Mouse (Mus musculus): ENCODE measurements at regions not wholly inside any gene's neighbourhood (a gene's known extent, or its start where the extent isn't known, plus 50 kb on each side); places are given as distances from the start of the nearest gene placed in this dataset.
A peak's percentile ranks its signal among the peaks of the same experiment; 100 is the strongest.

GRCm38 (mm10) chr6:51757746-51758145, 234.0 kb downstream of the Snx10 start:
- WGBS = 36% methylated on average over 4 of the region's 4 CpGs
- Histone ChIP-seq H3K4me3 (ENCODE audit: low read depth, low read length) (no peak overlapping the region), H3K9me3 (ENCODE audit: control insufficient read depth, low read length) (no peaks in the 10 kb centered on the region), H3K9ac (replicated peaks; ENCODE audit: low read depth, low read length) (no peak overlapping the region), H3K4me2 (ENCODE audit: low read depth, low read length) (no peak overlapping the region), H3K36me3 (ENCODE audit: control insufficient read depth, insufficient read depth, low read length) (no peaks in the 10 kb centered on the region), H3K27ac (ENCODE audit: low read depth, low read length) (no peak overlapping the region), H3K27me3 (ENCODE audit: control insufficient read depth, insufficient read depth, low read length) (no peaks in the 10 kb centered on the region), H3K4me1 (ENCODE audit: control insufficient read depth, insufficient read depth, low read length) (peaks cover 6% of the 10 kb centered on the region; the same call in 1 of the 2 replicates)
- no peak for ATAC-seq (ENCODE audit: low read depth)

- H3K4me2 ChIP-seq (ENCODE audit: low read depth, low read length) = no peak overlapping the region
- H3K9me3 ChIP-seq (ENCODE audit: control insufficient read depth, low read length) = no peaks in the 10 kb centered on the region
- H3K36me3 ChIP-seq (ENCODE audit: control insufficient read depth, insufficient read depth, low read length) = no peaks in the 10 kb centered on the region
- H3K27me3 ChIP-seq (ENCODE audit: control insufficient read depth, insufficient read depth, low read length) = no peaks in the 10 kb centered on the region
- H3K27ac ChIP-seq (ENCODE audit: low read depth, low read length) = no peak overlapping the region
- H3K4me3 ChIP-seq (ENCODE audit: low read depth, low read length) = no peak overlapping the region
- WGBS = 84% methylated on average over 3 of the region's 3 CpGs
- H3K4me1 ChIP-seq (ENCODE audit: control insufficient read depth, insufficient read depth, low read length) = peaks cover 6% of the 10 kb centered on the region; the same call in 1 of the 2 replicates
- H3K9ac ChIP-seq (replicated peaks; ENCODE audit: low read depth, low read length) = no peak overlapping the region
- ATAC-seq (ENCODE audit: low read depth) = no peak
Observed at GRCm38 (mm10) chr6:51758781-51759180, 235.1 kb downstream of the Snx10 start.

- Histone ChIP-seq H3K27me3 (ENCODE audit: control insufficient read depth, insufficient read depth, low read length) (no peaks in the 10 kb centered on the region), H3K4me2 (ENCODE audit: low read depth, low read length) (no peak overlapping the region), H3K9ac (replicated peaks; ENCODE audit: low read depth, low read length) (no peak overlapping the region), H3K9me3 (ENCODE audit: control insufficient read depth, low read length) (no peaks in the 10 kb centered on the region), H3K4me1 (ENCODE audit: control insufficient read depth, insufficient read depth, low read length) (no peaks in the 10 kb centered on the region), H3K36me3 (ENCODE audit: control insufficient read depth, insufficient read depth, low read length) (no peaks in the 10 kb centered on the region), H3K4me3 (ENCODE audit: low read depth, low read length) (no peak overlapping the region), H3K27ac (ENCODE audit: low read depth, low read length) (no peak overlapping the region)
- 69% methylated on average over 5 of the region's 5 CpGs for WGBS
- no peak for ATAC-seq (ENCODE audit: low read depth)
Observed at GRCm38 (mm10) chr6:51760372-51760771, 236.7 kb downstream of the Snx10 start.

- 57% methylated on average over 5 of the region's 5 CpGs for WGBS
- no peaks in the 10 kb centered on the region for H3K4me1 ChIP-seq (ENCODE audit: control insufficient read depth, insufficient read depth, low read length)
- H3K36me3 ChIP-seq (ENCODE audit: control insufficient read depth, insufficient read depth, low read length) = no peaks in the 10 kb centered on the region
- no peak for ATAC-seq (ENCODE audit: low read depth)
- no peak overlapping the region for H3K9ac ChIP-seq (replicated peaks; ENCODE audit: low read depth, low read length)
- no peak overlapping the region for H3K4me3 ChIP-seq (ENCODE audit: low read depth, low read length)
- no peaks in the 10 kb centered on the region for H3K9me3 ChIP-seq (ENCODE audit: control insufficient read depth, low read length)
- no peak overlapping the region for H3K27ac ChIP-seq (ENCODE audit: low read depth, low read length)
- H3K4me2 ChIP-seq (ENCODE audit: low read depth, low read length) = no peak overlapping the region
- no peaks in the 10 kb centered on the region for H3K27me3 ChIP-seq (ENCODE audit: control insufficient read depth, insufficient read depth, low read length)
Observed at GRCm38 (mm10) chr6:51761506-51761905, 237.8 kb downstream of the Snx10 start.

GRCm38 (mm10) chr6:51766482-51766881, 242.8 kb downstream of the Snx10 start:
- H3K36me3 ChIP-seq (ENCODE audit: control insufficient read depth, insufficient read depth, low read length) = no peaks in the 10 kb centered on the region
- no peaks in the 10 kb centered on the region for H3K27me3 ChIP-seq (ENCODE audit: control insufficient read depth, insufficient read depth, low read length)
- H3K4me1 ChIP-seq (ENCODE audit: control insufficient read depth, insufficient read depth, low read length) = peaks cover 7% of the 10 kb centered on the region; the same call in 1 of the 2 replicates
- no peak overlapping the region for H3K4me2 ChIP-seq (ENCODE audit: low read depth, low read length)
- no peaks in the 10 kb centered on the region for H3K9me3 ChIP-seq (ENCODE audit: control insufficient read depth, low read length)
- 15% methylated on average over 3 of the region's 3 CpGs for WGBS
- no peak overlapping the region for H3K9ac ChIP-seq (replicated peaks; ENCODE audit: low read depth, low read length)
- ATAC-seq (ENCODE audit: low read depth) = no peak
- no peak overlapping the region for H3K4me3 ChIP-seq (ENCODE audit: low read depth, low read length)
- no peak overlapping the region for H3K27ac ChIP-seq (ENCODE audit: low read depth, low read length)

- Histone ChIP-seq H3K9ac (replicated peaks; ENCODE audit: low read depth, low read length) (0 out of 2 replicates have a peak overlapping the region, but pooled peaks have one; percentile 32), H3K4me2 (ENCODE audit: low read depth, low read length) (peak overlapping the region; percentile 43), H3K4me1 (ENCODE audit: control insufficient read depth, insufficient read depth, low read length) (peaks cover 7% of the 10 kb centered on the region; the same call in 1 of the 2 replicates), H3K27ac (ENCODE audit: low read depth, low read length) (peak overlapping the region; percentile 62), H3K36me3 (ENCODE audit: control insufficient read depth, insufficient read depth, low read length) (no peaks in the 10 kb centered on the region), H3K9me3 (ENCODE audit: control insufficient read depth, low read length) (no peaks in the 10 kb centered on the region), H3K4me3 (ENCODE audit: low read depth, low read length) (no peak overlapping the region), H3K27me3 (ENCODE audit: control insufficient read depth, insufficient read depth, low read length) (no peaks in the 10 kb centered on the region)
- peak; percentile 80; the same call in 1 of the 2 replicates for ATAC-seq (ENCODE audit: low read depth)
- WGBS = 3% methylated on average over 15 of the region's 15 CpGs
Observed at GRCm38 (mm10) chr6:51767582-51768341, 244.1 kb downstream of the Snx10 start.

GRCm38 (mm10) chr6:51771001-51771400, 241.3 kb downstream of the Skap2 start:
- Histone ChIP-seq H3K27me3 (ENCODE audit: control insufficient read depth, insufficient read depth, low read length) (no peaks in the 10 kb centered on the region), H3K4me1 (ENCODE audit: control insufficient read depth, insufficient read depth, low read length) (peaks cover 7% of the 10 kb centered on the region; the same call in 1 of the 2 replicates), H3K27ac (ENCODE audit: low read depth, low read length) (no peak overlapping the region), H3K4me2 (ENCODE audit: low read depth, low read length) (no peak overlapping the region), H3K9me3 (ENCODE audit: control insufficient read depth, low read length) (no peaks in the 10 kb centered on the region), H3K4me3 (ENCODE audit: low read depth, low read length) (no peak overlapping the region), H3K36me3 (ENCODE audit: control insufficient read depth, insufficient read depth, low read length) (no peaks in the 10 kb centered on the region), H3K9ac (replicated peaks; ENCODE audit: low read depth, low read length) (no peak overlapping the region)
- no peak for ATAC-seq (ENCODE audit: low read depth)
- WGBS = 81% methylated on average over 9 of the region's 9 CpGs

- Histone ChIP-seq H3K9ac (replicated peaks; ENCODE audit: low read depth, low read length) (no peak overlapping the region), H3K4me3 (ENCODE audit: low read depth, low read length) (no peak overlapping the region), H3K4me2 (ENCODE audit: low read depth, low read length) (no peak overlapping the region), H3K9me3 (ENCODE audit: control insufficient read depth, low read length) (no peaks in the 10 kb centered on the region), H3K27ac (ENCODE audit: low read depth, low read length) (no peak overlapping the region), H3K27me3 (ENCODE audit: control insufficient read depth, insufficient read depth, low read length) (no peaks in the 10 kb centered on the region), H3K4me1 (ENCODE audit: control insufficient read depth, insufficient read depth, low read length) (peaks cover 7% of the 10 kb centered on the region; the same call in 1 of the 2 replicates), H3K36me3 (ENCODE audit: control insufficient read depth, insufficient read depth, low read length) (no peaks in the 10 kb centered on the region)
- ATAC-seq (ENCODE audit: low read depth) = no peak
- WGBS = 35% methylated on average over 11 of the region's 11 CpGs
Observed at GRCm38 (mm10) chr6:51771424-51771823, 240.9 kb downstream of the Skap2 start.

- Histone ChIP-seq H3K27ac (ENCODE audit: low read depth, low read length) (no peak overlapping the region), H3K9ac (replicated peaks; ENCODE audit: low read depth, low read length) (no peak overlapping the region), H3K36me3 (ENCODE audit: control insufficient read depth, insufficient read depth, low read length) (no peaks in the 10 kb centered on the region)
Observed at GRCm38 (mm10) chr6:51774771-51775170, 237.6 kb downstream of the Skap2 start.

More at GRCm38 (mm10) chr6:51774771-51775170, 237.6 kb downstream of the Skap2 start:
- Histone ChIP-seq H3K4me2 (ENCODE audit: low read depth, low read length) (no peak overlapping the region), H3K9me3 (ENCODE audit: control insufficient read depth, low read length) (no peaks in the 10 kb centered on the region), H3K27me3 (ENCODE audit: control insufficient read depth, insufficient read depth, low read length) (no peaks in the 10 kb centered on the region), H3K4me1 (ENCODE audit: control insufficient read depth, insufficient read depth, low read length) (no peaks in the 10 kb centered on the region), H3K4me3 (ENCODE audit: low read depth, low read length) (no peak overlapping the region)
- ATAC-seq (ENCODE audit: low read depth) = no peak
- WGBS = 83% methylated on average over 3 of the region's 3 CpGs
